ENCODE assay signal across 24 mouse cellular contexts in genomic region chr3:135313727-135314126, GRCm38 (mm10). TPM values are rescaled to one million over a fixed set of nuclear protein-coding genes. Genes with fewer than 3 reads are reported as not detected.
DNase-seq lines count a peak whose midpoint lies in the region; ATAC-seq lines count a peak whose summit lies in the region.
"Had no signal": no experiment of that assay in that cellular context is flagged by ENCODE, and none has a peak within 500 bp of the region (broad histone marks: within the 10 kb centered on the region; RNA-seq: fewer than 3 reads in every experiment).

No protein-coding gene starts in this region.

- intact Hi-C loops in left cerebral cortex, postnatal 4 days (cut with DNase I), result no loop called here

- WGBS in forebrain, embryonic 10.5 days, result 46% methylated on average over 2 of the region's 2 CpGs
- WGBS in forebrain, embryonic 15.5 days, result 40% methylated on average over 2 of the region's 2 CpGs
- 39% methylated on average over 2 of the region's 2 CpGs for WGBS in hindbrain, embryonic 14.5 days

- ATAC-seq in forebrain, embryonic 15.5 days (replicated peaks), result no peak
- peak; percentile 48; the same call in 1 of the 2 replicates for ATAC-seq in hindbrain, embryonic 14.5 days (ENCODE audit: low FRiP score)
- no peak for ATAC-seq in cerebellum, adult (ENCODE audit: insufficient number of reproducible peaks, low FRiP score, low TSS enrichment)

- H3K27me3 ChIP-seq in forebrain, embryonic 10.5 days (ENCODE audit: poor library complexity, severe bottlenecking), result no peaks in the 10 kb centered on the region
- H3K27me3 ChIP-seq in forebrain, embryonic 15.5 days, result no peaks in the 10 kb centered on the region
- no peaks in the 10 kb centered on the region for H3K27me3 ChIP-seq in hindbrain, embryonic 14.5 days (ENCODE audit: control insufficient read depth, insufficient read depth, low read length)
- H3K27me3 ChIP-seq: CH12.LX had no signal

- H3K36me3 ChIP-seq in forebrain, embryonic 10.5 days (replicated peaks), result peaks cover 16% of the 10 kb centered on the region
- no peaks in the 10 kb centered on the region for H3K36me3 ChIP-seq in forebrain, embryonic 15.5 days
- H3K36me3 ChIP-seq in hindbrain, embryonic 14.5 days (replicated peaks; ENCODE audit: control insufficient read depth, insufficient read depth), result no peaks in the 10 kb centered on the region
- H3K36me3 ChIP-seq: limb, embryonic 10.5 days had no signal

- no peak overlapping the region for H3K4me2 ChIP-seq in forebrain, embryonic 15.5 days (replicated peaks)
- no peak overlapping the region for H3K4me2 ChIP-seq in hindbrain, embryonic 14.5 days (replicated peaks)
- H3K4me2 ChIP-seq: liver, embryonic 11.5 days had no signal

- peak; percentile 57 for DNase-seq in forebrain, embryonic 10.5 days (ENCODE audit: extremely low spot score, low spot score)
- peak; percentile 22 for DNase-seq in retina, postnatal 1 day
- no peak for DNase-seq in retina, embryonic 14.5 days (ENCODE audit: low spot score)
- DNase-seq in hindbrain, embryonic 14.5 days (ENCODE audit: low spot score), result no peak
- no peak for DNase-seq in adrenal gland, postnatal 25 days
- no peak for DNase-seq in left cerebral cortex, postnatal 4 days
- DNase-seq: adrenal gland, postnatal 14 days; cerebellum, adult 8-10 months; gastrocnemius, postnatal 14 days; kidney, adult 9 months; kidney, postnatal 36 days; layer of hippocampus, postnatal 36 days; lung, adult 2 months; right cerebral cortex, adult 18-20 months; spleen, adult 18-20 months; thymus, adult 18-20 months had no signal

- H3K9ac ChIP-seq in forebrain, embryonic 15.5 days (replicated peaks), result no peak overlapping the region
- H3K9ac ChIP-seq in hindbrain, embryonic 14.5 days, result no peak overlapping the region

- H3K4me1 ChIP-seq in forebrain, embryonic 10.5 days, result peaks cover 27% of the 10 kb centered on the region
- no peaks in the 10 kb centered on the region for H3K4me1 ChIP-seq in forebrain, embryonic 15.5 days
- H3K4me1 ChIP-seq in hindbrain, embryonic 14.5 days (replicated peaks; ENCODE audit: control insufficient read depth, insufficient read depth, low read length), result no peaks in the 10 kb centered on the region
- H3K4me1 ChIP-seq: limb, embryonic 10.5 days had no signal

- peaks cover 18% of the 10 kb centered on the region for H3K9me3 ChIP-seq in forebrain, embryonic 10.5 days
- no peaks in the 10 kb centered on the region for H3K9me3 ChIP-seq in forebrain, embryonic 15.5 days
- no peaks in the 10 kb centered on the region for H3K9me3 ChIP-seq in hindbrain, embryonic 14.5 days (ENCODE audit: control insufficient read depth, low read length)
- H3K9me3 ChIP-seq: limb, embryonic 10.5 days had no signal

- H3K4me3 ChIP-seq in forebrain, embryonic 10.5 days, result no peak overlapping the region
- H3K4me3 ChIP-seq in forebrain, embryonic 15.5 days, result no peak overlapping the region
- no peak overlapping the region for H3K4me3 ChIP-seq in hindbrain, embryonic 14.5 days (replicated peaks; ENCODE audit: low read length)
- H3K4me3 ChIP-seq: limb, embryonic 10.5 days had no signal

- H3K27ac ChIP-seq in forebrain, embryonic 10.5 days, result peak overlapping the region; percentile 40; the same call in 1 of the 2 replicates
- H3K27ac ChIP-seq in forebrain, embryonic 15.5 days (replicated peaks), result no peak overlapping the region
- no peak overlapping the region for H3K27ac ChIP-seq in hindbrain, embryonic 14.5 days
- H3K27ac ChIP-seq: limb, embryonic 10.5 days; macrophage had no signal

RNA-seq across cellular contexts. Expression of gene Slc9b2, which starts 6.2 kb away (rescaled TPM):
- polyA plus RNA-seq in forebrain, embryonic 10.5 days (2016; fragmentation: Nextera tagmentation; extraction: Ambion mirVana), result 5.6 and 7.2 TPM in 2 replicates
- 0.60 and 1.3 TPM in 2 replicates for polyA plus RNA-seq in forebrain, embryonic 15.5 days (2015; fragmentation: Nextera tagmentation; extraction: Ambion mirVana)
- polyA plus RNA-seq in hindbrain, embryonic 14.5 days (2014; fragmentation: Nextera tagmentation; extraction: Ambion mirVana), result 1.8 and 2.9 TPM in 2 replicates
- total RNA-seq in adrenal gland, postnatal 25 days (2021), result 0.79 and 1.0 TPM in 2 replicates
- 1 to 10 TPM; 6.9 to 7.0 TPM for total RNA-seq in left cerebral cortex, postnatal 4 days (2021)

RNA-seq across cellular contexts. Expression of gene Bdh2, which starts 32.7 kb away (rescaled TPM):
- polyA plus RNA-seq in forebrain, embryonic 10.5 days (2016; fragmentation: Nextera tagmentation; extraction: Ambion mirVana), result 6.0 and 9.0 TPM in 2 replicates
- 2.1 and 3.7 TPM in 2 replicates for polyA plus RNA-seq in forebrain, embryonic 15.5 days (2015; fragmentation: Nextera tagmentation; extraction: Ambion mirVana)
- polyA plus RNA-seq in hindbrain, embryonic 14.5 days (2014; fragmentation: Nextera tagmentation; extraction: Ambion mirVana), result 4.6 and 5.5 TPM in 2 replicates
- total RNA-seq in adrenal gland, postnatal 25 days (2021), result 1.3 and 2.0 TPM in 2 replicates
- total RNA-seq in left cerebral cortex, postnatal 4 days (2021), result 1 to 10 TPM; 1.6 to 2.2 TPM
- polyA plus RNA-seq: macrophage had no signal

RNA-seq across cellular contexts. Expression of gene Slc9b1, which starts 34.1 kb away (rescaled TPM):
- 0.34 and 0.38 TPM in 2 replicates for polyA plus RNA-seq in forebrain, embryonic 10.5 days (2016; fragmentation: Nextera tagmentation; extraction: Ambion mirVana)
- polyA plus RNA-seq in forebrain, embryonic 15.5 days (2015; fragmentation: Nextera tagmentation; extraction: Ambion mirVana), result 0.18 and 0.24 TPM in 2 replicates
- polyA plus RNA-seq in hindbrain, embryonic 14.5 days (2014; fragmentation: Nextera tagmentation; extraction: Ambion mirVana), result 0.16 and 0.37 TPM in 2 replicates
- total RNA-seq in adrenal gland, postnatal 25 days (2021), result 1.2 TPM in 1 of 2 replicates, not detected in the other
- total RNA-seq in left cerebral cortex, postnatal 4 days (2021), result 1 to 10 TPM in 1 of 2 experiments, under 1 TPM in 1; 0.40 to 1.5 TPM
- total RNA-seq: common myeloid progenitor, adult 5-6 weeks; gastrocnemius, postnatal 14 days; layer of hippocampus, postnatal 36 days had no signal
- polyA plus RNA-seq: stomach, embryonic 14.5 days had no signal

Comparison
In these comparisons a context has a peak if more than half of its experiments do, and no peak if none do; other contexts are left out.
1. DNase-seq: peak in forebrain, embryonic 10.5 days (single experiment) and retina, postnatal 1 day (single experiment); none in retina, embryonic 14.5 days (single experiment), hindbrain, embryonic 14.5 days (single experiment), adrenal gland, postnatal 25 days (single experiment) and left cerebral cortex, postnatal 4 days (single experiment).